Mouse (Mus musculus) kidney, postnatal 0 days (tissue): ENCODE data around the gene Pid1. TPM values are rescaled to one million over a fixed set of nuclear protein-coding genes. Genes with fewer than 3 reads are reported as not detected.

Source experiments
- ATAC-seq: fragments of 200-750 bp; cut with Nextera tagmentation; replicated peaks from 2 replicates; pipeline ENCODE4 v1.8.0; 2017; ENCODE audit warnings: low read depth, moderate number of reproducible peaks, moderate TSS enrichment, moderate library complexity; ENCODE audit not compliant: low FRiP score
- DNase-seq: peaks from one replicate; pipeline ENCODE4 v3.0.0-alpha.2; 2016; ENCODE audit warnings: low spot score
- H3K27ac ChIP-seq: fragments of 300-500 bp; sonication (generic); 2 replicates; pipeline ENCODE4 v1.5.1; 2014; ENCODE audit warnings: mild to moderate bottlenecking
- H3K27me3 ChIP-seq: fragments of 300-500 bp; sonication (generic); 2 replicates; pipeline ENCODE4 v1.6.1; 2014; ENCODE audit warnings: low read length, mixed read lengths; ENCODE audit not compliant: insufficient read depth
- H3K36me3 ChIP-seq: fragments of 300-500 bp; sonication (generic); 2 replicates; pipeline ENCODE4 v1.6.1; 2014; ENCODE audit warnings: low read length, mixed read lengths; ENCODE audit not compliant: insufficient read depth
- H3K4me1 ChIP-seq: fragments of 300-500 bp; sonication (generic); replicated peaks from 2 replicates; pipeline ENCODE4 v1.6.1; 2014; ENCODE audit warnings: antibody characterized with exemption, low read length, mixed read lengths; ENCODE audit not compliant: insufficient read depth
- H3K4me2 ChIP-seq: fragments of 300-500 bp; sonication (generic); 2 replicates; pipeline ENCODE4 v1.6.1; 2014; ENCODE audit warnings: mild to moderate bottlenecking, low read length, moderate library complexity, mixed read lengths
- H3K4me3 ChIP-seq: fragments of 300-500 bp; sonication (generic); replicated peaks from 2 replicates; pipeline ENCODE4 v1.5.1; 2014; ENCODE audit warnings: low read depth, low read length
- H3K9ac ChIP-seq: fragments of 300-500 bp; sonication (generic); 2 replicates; pipeline ENCODE4 v1.6.1; 2014; ENCODE audit warnings: low read depth, low read length
- H3K9me3 ChIP-seq: fragments of 300-500 bp; sonication (generic); replicated peaks from 2 replicates; pipeline ENCODE4 v1.6.1; 2016; ENCODE audit warnings: low read length, inconsistent platforms, mixed read lengths
- CTCF ChIP-seq: IDR thresholded peaks from 2 replicates; pipeline ENCODE4 v1.5.1; 2016; ENCODE audit warnings: antibody characterized with exemption, low read depth, mild to moderate bottlenecking, moderate library complexity
- WGBS: fragments of 180-500 bp; shearing (Covaris S2); extraction: QIAGEN DNeasy Blood & Tissue Kit; methylation state at CpG from one replicate; pipeline ENCODE4 v1.1.7; 2014; 5-methylcytosine and 5-hydroxymethylcytosine counted together
- polyA plus RNA-seq: library from polyadenylated mRNA; unstranded; fragments of >200 nt; fragmentation: Nextera tagmentation; extraction: Ambion mirVana; gene quantifications from 2 replicates; pipeline ENCODE4 v1.2.1, GENCODE M21; 2015

Gene Pid1
- polyA plus RNA-seq, 1 experiment from 2014 or later: 21.2 TPM

- Histone ChIP-seq H3K27ac (no peak overlapping the region), H3K4me3 (no peak overlapping the region), H3K4me2 (no peak overlapping the region), H3K9ac (no peak overlapping the region), H3K36me3 (no peaks in the 10 kb centered on the region), H3K9me3 (no peaks in the 10 kb centered on the region), H3K4me1 (no peaks in the 10 kb centered on the region), H3K27me3 (no peaks in the 10 kb centered on the region)
- ATAC-seq (no peak), DNase-seq (no peak)
- no peak for TF ChIP-seq CTCF
- 79% methylated on average over 4 of the region's 4 CpGs for WGBS
Measured at GRCm38 (mm10) chr1:84203494-84203893, 160.5 kb downstream of the Pid1 start.

GRCm38 (mm10) chr1:84199890-84200289, 164.1 kb downstream of the Pid1 start:
- WGBS: 47% methylated on average over 2 of the region's 2 CpGs
- no peaks in the 10 kb centered on the region for H3K36me3 ChIP-seq
- H3K9me3 ChIP-seq: no peaks in the 10 kb centered on the region

GRCm38 (mm10) chr1:84198887-84199286, 165.1 kb downstream of the Pid1 start:
- no peak overlapping the region for H3K27ac ChIP-seq
- H3K4me3 ChIP-seq: no peak overlapping the region
- H3K27me3 ChIP-seq: no peaks in the 10 kb centered on the region
- H3K36me3 ChIP-seq: no peaks in the 10 kb centered on the region
- no peak for TF ChIP-seq CTCF
- no peaks in the 10 kb centered on the region for H3K4me1 ChIP-seq
- ATAC-seq (no peak), DNase-seq (no peak)
- WGBS: 92% methylated on average over 2 of the region's 2 CpGs
- no peak overlapping the region for H3K9ac ChIP-seq
- no peaks in the 10 kb centered on the region for H3K9me3 ChIP-seq
- no peak overlapping the region for H3K4me2 ChIP-seq

More at GRCm38 (mm10) chr1:84199890-84200289, 164.1 kb downstream of the Pid1 start:
- peak; percentile 41 for DNase-seq
- no peak overlapping the region for H3K27ac ChIP-seq
- no peaks in the 10 kb centered on the region for H3K27me3 ChIP-seq
- H3K4me1 ChIP-seq: no peaks in the 10 kb centered on the region
- no peak for ATAC-seq
- no peak overlapping the region for H3K9ac ChIP-seq
- no peak overlapping the region for H3K4me2 ChIP-seq
- TF ChIP-seq CTCF: no peak
- no peak overlapping the region for H3K4me3 ChIP-seq

GRCm38 (mm10) chr1:84192167-84192566, 171.8 kb downstream of the Pid1 start:
- H3K4me2 ChIP-seq: no peak overlapping the region
- H3K27ac ChIP-seq: no peak overlapping the region
- H3K9ac ChIP-seq: no peak overlapping the region
- no peak for TF ChIP-seq CTCF
- H3K27me3 ChIP-seq: no peaks in the 10 kb centered on the region
- no peaks in the 10 kb centered on the region for H3K36me3 ChIP-seq
- H3K4me1 ChIP-seq: no peaks in the 10 kb centered on the region
- DNase-seq: no peak
- no peak overlapping the region for H3K4me3 ChIP-seq
- ATAC-seq: no peak
- no peaks in the 10 kb centered on the region for H3K9me3 ChIP-seq

GRCm38 (mm10) chr1:84189446-84189845, 174.5 kb downstream of the Pid1 start:
- no peak overlapping the region for H3K27ac ChIP-seq
- no peaks in the 10 kb centered on the region for H3K36me3 ChIP-seq
- H3K9ac ChIP-seq: no peak overlapping the region
- ATAC-seq (no peak), DNase-seq (no peak)
- no peak for TF ChIP-seq CTCF
- H3K4me2 ChIP-seq: no peak overlapping the region
- no peaks in the 10 kb centered on the region for H3K27me3 ChIP-seq
- no peak overlapping the region for H3K4me3 ChIP-seq
- no peaks in the 10 kb centered on the region for H3K4me1 ChIP-seq
- H3K9me3 ChIP-seq: no peaks in the 10 kb centered on the region
- 82% methylated on average over 5 of the region's 5 CpGs for WGBS

GRCm38 (mm10) chr1:84186756-84187437, 177.1 kb downstream of the Pid1 start:
- no peaks in the 10 kb centered on the region for H3K4me1 ChIP-seq
- no peak overlapping the region for H3K4me3 ChIP-seq
- no peak for TF ChIP-seq CTCF
- no peak overlapping the region for H3K4me2 ChIP-seq
- no peaks in the 10 kb centered on the region for H3K9me3 ChIP-seq
- 74% methylated on average over 4 of the region's 4 CpGs for WGBS
- H3K27ac ChIP-seq: no peak overlapping the region
- no peaks in the 10 kb centered on the region for H3K27me3 ChIP-seq
- DNase-seq (no peak), ATAC-seq (no peak)
- H3K36me3 ChIP-seq: no peaks in the 10 kb centered on the region
- no peak overlapping the region for H3K9ac ChIP-seq

- H3K9ac ChIP-seq: no peak overlapping the region
- WGBS: 68% methylated on average over 1 of the region's 1 CpGs
- no peaks in the 10 kb centered on the region for H3K9me3 ChIP-seq
- ATAC-seq (no peak), DNase-seq (peak; percentile 18)
- H3K4me3 ChIP-seq: no peak overlapping the region
- TF ChIP-seq CTCF: no peak
- H3K36me3 ChIP-seq: no peaks in the 10 kb centered on the region
- H3K27ac ChIP-seq: no peak overlapping the region
- no peaks in the 10 kb centered on the region for H3K27me3 ChIP-seq
- H3K4me2 ChIP-seq: no peak overlapping the region
- H3K4me1 ChIP-seq: no peaks in the 10 kb centered on the region
Measured at GRCm38 (mm10) chr1:84177696-84178095, 186.3 kb downstream of the Pid1 start.
